Mouse (Mus musculus): Measurements from ENCODE around the gene Zfp949. TPM values are rescaled to one million over a fixed set of nuclear protein-coding genes. Genes with fewer than 3 reads are reported as not detected.
A peak's percentile ranks its signal among the peaks of the same experiment; 100 is the strongest.

Zfp949 gene
- polyA plus RNA-seq, 1 experiment from 2014 or later = 10.9 TPM

- DNase-seq (ENCODE audit: low spot score) (no peak), ATAC-seq (ENCODE audit: insufficient read depth, low FRiP score, low TSS enrichment) (no peak)
- H3K9me3 ChIP-seq (ENCODE audit: control insufficient read depth, low read length) = no peaks in the 10 kb centered on the region
- H3K4me3 ChIP-seq (ENCODE audit: low read depth, low read length) = no peak overlapping the region
- H3K9ac ChIP-seq (ENCODE audit: low read length) = no peak overlapping the region
- WGBS = 75% methylated on average over 5 of the region's 5 CpGs
- no peaks in the 10 kb centered on the region for H3K36me3 ChIP-seq (ENCODE audit: control insufficient read depth, insufficient read depth, low read length)
- no peaks in the 10 kb centered on the region for H3K4me1 ChIP-seq (ENCODE audit: control insufficient read depth, insufficient read depth, low read length)
- no peak overlapping the region for H3K27ac ChIP-seq (ENCODE audit: low read depth, low read length)
- H3K27me3 ChIP-seq (ENCODE audit: control insufficient read depth, insufficient read depth, low read length) = no peaks in the 10 kb centered on the region
- H3K4me2 ChIP-seq (ENCODE audit: low read depth) = no peak overlapping the region
These were observed 17.7 kb upstream of the Zfp949 start for GRCm38 (mm10) chr9:88529979-88530580.

GRCm38 (mm10) chr9:88534093-88534492 lies 13.7 kb upstream of the Zfp949 start:
- Histone ChIP-seq H3K4me2 (ENCODE audit: low read depth) (no peak overlapping the region), H3K4me3 (ENCODE audit: low read depth, low read length) (no peak overlapping the region), H3K36me3 (ENCODE audit: control insufficient read depth, insufficient read depth, low read length) (no peaks in the 10 kb centered on the region), H3K4me1 (ENCODE audit: control insufficient read depth, insufficient read depth, low read length) (no peaks in the 10 kb centered on the region), H3K9me3 (ENCODE audit: control insufficient read depth, low read length) (no peaks in the 10 kb centered on the region), H3K9ac (ENCODE audit: low read length) (no peak overlapping the region), H3K27ac (ENCODE audit: low read depth, low read length) (no peak overlapping the region), H3K27me3 (ENCODE audit: control insufficient read depth, insufficient read depth, low read length) (no peaks in the 10 kb centered on the region)
- WGBS = 87% methylated on average over 5 of the region's 5 CpGs
- ATAC-seq (ENCODE audit: insufficient read depth, low FRiP score, low TSS enrichment) = no peak
- no peak for DNase-seq (ENCODE audit: low spot score)

GRCm38 (mm10) chr9:88539546-88540224 lies 8.1 kb upstream of the Zfp949 start:
- DNase-seq (ENCODE audit: low spot score) (no peak), ATAC-seq (ENCODE audit: insufficient read depth, low FRiP score, low TSS enrichment) (no peak)
- Histone ChIP-seq H3K9me3 (ENCODE audit: control insufficient read depth, low read length) (no peaks in the 10 kb centered on the region), H3K27me3 (ENCODE audit: control insufficient read depth, insufficient read depth, low read length) (no peaks in the 10 kb centered on the region), H3K27ac (ENCODE audit: low read depth, low read length) (no peak overlapping the region), H3K9ac (ENCODE audit: low read length) (no peak overlapping the region), H3K4me1 (ENCODE audit: control insufficient read depth, insufficient read depth, low read length) (no peaks in the 10 kb centered on the region), H3K4me2 (ENCODE audit: low read depth) (no peak overlapping the region), H3K4me3 (ENCODE audit: low read depth, low read length) (no peak overlapping the region), H3K36me3 (ENCODE audit: control insufficient read depth, insufficient read depth, low read length) (no peaks in the 10 kb centered on the region)
- WGBS = 78% methylated on average over 5 of the region's 5 CpGs

- Histone ChIP-seq H3K27me3 (ENCODE audit: control insufficient read depth, insufficient read depth, low read length) (no peaks in the 10 kb centered on the region), H3K4me3 (ENCODE audit: low read depth, low read length) (no peak overlapping the region), H3K27ac (ENCODE audit: low read depth, low read length) (no peak overlapping the region), H3K36me3 (ENCODE audit: control insufficient read depth, insufficient read depth, low read length) (no peaks in the 10 kb centered on the region), H3K9me3 (ENCODE audit: control insufficient read depth, low read length) (no peaks in the 10 kb centered on the region), H3K4me1 (ENCODE audit: control insufficient read depth, insufficient read depth, low read length) (no peaks in the 10 kb centered on the region), H3K4me2 (ENCODE audit: low read depth) (no peak overlapping the region), H3K9ac (ENCODE audit: low read length) (no peak overlapping the region)
- DNase-seq (ENCODE audit: low spot score) = no peak
- ATAC-seq (ENCODE audit: insufficient read depth, low FRiP score, low TSS enrichment) = peak; percentile 52; the same call in 1 of the 2 replicates
- WGBS = 32% methylated on average over 2 of the region's 2 CpGs
These were observed 5.0 kb upstream of the Zfp949 start for GRCm38 (mm10) chr9:88542816-88543215.

GRCm38 (mm10) chr9:88545534-88545933 lies 2.3 kb upstream of the Zfp949 start:
- Histone ChIP-seq H3K4me2 (ENCODE audit: low read depth) (no peak overlapping the region), H3K36me3 (ENCODE audit: control insufficient read depth, insufficient read depth, low read length) (no peaks in the 10 kb centered on the region), H3K4me3 (ENCODE audit: low read depth, low read length) (no peak overlapping the region), H3K27ac (ENCODE audit: low read depth, low read length) (no peak overlapping the region), H3K9ac (ENCODE audit: low read length) (no peak overlapping the region), H3K27me3 (ENCODE audit: control insufficient read depth, insufficient read depth, low read length) (no peaks in the 10 kb centered on the region), H3K9me3 (ENCODE audit: control insufficient read depth, low read length) (no peaks in the 10 kb centered on the region), H3K4me1 (ENCODE audit: control insufficient read depth, insufficient read depth, low read length) (0 out of 2 replicates have a peak, but pooled peaks cover 4% of the 10 kb centered on the region)
- ATAC-seq (ENCODE audit: insufficient read depth, low FRiP score, low TSS enrichment) (no peak), DNase-seq (ENCODE audit: low spot score) (no peak)
- WGBS = 42% methylated on average over 3 of the region's 3 CpGs

- no peak overlapping the region for H3K9ac ChIP-seq (ENCODE audit: low read length)
- H3K9me3 ChIP-seq (ENCODE audit: control insufficient read depth, low read length) = no peaks in the 10 kb centered on the region
- no peaks in the 10 kb centered on the region for H3K36me3 ChIP-seq (ENCODE audit: control insufficient read depth, insufficient read depth, low read length)
- ATAC-seq (ENCODE audit: insufficient read depth, low FRiP score, low TSS enrichment) = 0 out of 2 replicates have a peak, but pooled peaks have one; percentile 3
- WGBS = 6% methylated on average over 2 of the region's 2 CpGs
- no peak overlapping the region for H3K27ac ChIP-seq (ENCODE audit: low read depth, low read length)
- H3K4me2 ChIP-seq (ENCODE audit: low read depth) = no peak overlapping the region
- no peak overlapping the region for H3K4me3 ChIP-seq (ENCODE audit: low read depth, low read length)
- DNase-seq (ENCODE audit: low spot score) = peak; percentile 58
- H3K27me3 ChIP-seq (ENCODE audit: control insufficient read depth, insufficient read depth, low read length) = no peaks in the 10 kb centered on the region
- 0 out of 2 replicates have a peak, but pooled peaks cover 4% of the 10 kb centered on the region for H3K4me1 ChIP-seq (ENCODE audit: control insufficient read depth, insufficient read depth, low read length)
These were observed 1.7 kb upstream of the Zfp949 start for GRCm38 (mm10) chr9:88546166-88546565.

- no peak overlapping the region for H3K27ac ChIP-seq (ENCODE audit: low read depth, low read length)
- ATAC-seq (ENCODE audit: insufficient read depth, low FRiP score, low TSS enrichment) (no peak), DNase-seq (ENCODE audit: low spot score) (no peak)
- H3K4me1 ChIP-seq (ENCODE audit: control insufficient read depth, insufficient read depth, low read length) = 0 out of 2 replicates have a peak, but pooled peaks cover 4% of the 10 kb centered on the region
- H3K27me3 ChIP-seq (ENCODE audit: control insufficient read depth, insufficient read depth, low read length) = no peaks in the 10 kb centered on the region
- WGBS = 64% methylated on average over 8 of the region's 8 CpGs
- no peak overlapping the region for H3K9ac ChIP-seq (ENCODE audit: low read length)
- H3K36me3 ChIP-seq (ENCODE audit: control insufficient read depth, insufficient read depth, low read length) = no peaks in the 10 kb centered on the region
- no peak overlapping the region for H3K4me3 ChIP-seq (ENCODE audit: low read depth, low read length)
- no peak overlapping the region for H3K4me2 ChIP-seq (ENCODE audit: low read depth)
- H3K9me3 ChIP-seq (ENCODE audit: control insufficient read depth, low read length) = no peaks in the 10 kb centered on the region
These were observed 1.2 kb upstream of the Zfp949 start for GRCm38 (mm10) chr9:88546657-88547056.

- peak; percentile 36; the same call in 1 of the 2 replicates for ATAC-seq (ENCODE audit: insufficient read depth, low FRiP score, low TSS enrichment)
- Histone ChIP-seq H3K9me3 (ENCODE audit: control insufficient read depth, low read length) (no peaks in the 10 kb centered on the region), H3K4me1 (ENCODE audit: control insufficient read depth, insufficient read depth, low read length) (0 out of 2 replicates have a peak, but pooled peaks cover 4% of the 10 kb centered on the region), H3K4me2 (ENCODE audit: low read depth) (peak overlapping the region; percentile 56), H3K27me3 (ENCODE audit: control insufficient read depth, insufficient read depth, low read length) (no peaks in the 10 kb centered on the region), H3K4me3 (ENCODE audit: low read depth, low read length) (peak overlapping the region; percentile 75), H3K9ac (ENCODE audit: low read length) (0 out of 2 replicates have a peak overlapping the region, but pooled peaks have one; percentile 19), H3K27ac (ENCODE audit: low read depth, low read length) (no peak overlapping the region), H3K36me3 (ENCODE audit: control insufficient read depth, insufficient read depth, low read length) (no peaks in the 10 kb centered on the region)
- whole genome bisulfite sequencing = 29% methylated on average over 7 of the region's 7 CpGs
- peak; percentile 26 for DNase-seq (ENCODE audit: low spot score)
These were observed 550 bp upstream of the Zfp949 start for GRCm38 (mm10) chr9:88547270-88547669.

GRCm38 (mm10) chr9:88548614-88548945 lies 760 bp downstream of the Zfp949 start:
- Histone ChIP-seq H3K4me2 (ENCODE audit: low read depth) (peak overlapping the region; percentile 56), H3K27ac (ENCODE audit: low read depth, low read length) (no peak overlapping the region), H3K9ac (ENCODE audit: low read length) (peak overlapping the region; percentile 58), H3K36me3 (ENCODE audit: control insufficient read depth, insufficient read depth, low read length) (no peaks in the 10 kb centered on the region), H3K9me3 (ENCODE audit: control insufficient read depth, low read length) (no peaks in the 10 kb centered on the region), H3K27me3 (ENCODE audit: control insufficient read depth, insufficient read depth, low read length) (no peaks in the 10 kb centered on the region), H3K4me3 (ENCODE audit: low read depth, low read length) (peak overlapping the region; percentile 75), H3K4me1 (ENCODE audit: control insufficient read depth, insufficient read depth, low read length) (0 out of 2 replicates have a peak, but pooled peaks cover 4% of the 10 kb centered on the region)
- WGBS = 7% methylated on average over 8 of the region's 8 CpGs
- no peak for DNase-seq (ENCODE audit: low spot score)
- ATAC-seq (ENCODE audit: insufficient read depth, low FRiP score, low TSS enrichment) = peak; percentile 3; the same call in 1 of the 2 replicates

All from neural tube, embryonic 11.5 days (tissue).